Mouse (Mus musculus) forebrain, embryonic 16.5 days (tissue): ENCODE measurements around the gene Cacna2d3. TPM values are rescaled to one million over a fixed set of nuclear protein-coding genes. Genes with fewer than 3 reads are reported as not detected.

Experiments used
- ATAC-seq: fragments of 200-750 bp; cut with Nextera tagmentation; 2 replicates; pipeline ENCODE4 v1.8.0; 2017; ENCODE audit warnings: mild to moderate bottlenecking, moderate library complexity
- H3K27ac ChIP-seq: fragments of 300-500 bp; sonication (generic); 2 replicates; pipeline ENCODE4 v1.5.1; 2014; ENCODE audit warnings: low read length, control low read depth
- H3K27me3 ChIP-seq: fragments of 300-500 bp; sonication (generic); replicated peaks from 2 replicates; pipeline ENCODE4 v1.6.1; 2014; ENCODE audit warnings: low read length; ENCODE audit not compliant: control insufficient read depth, insufficient read depth
- H3K36me3 ChIP-seq: fragments of 300-500 bp; sonication (generic); 2 replicates; pipeline ENCODE4 v1.6.1; 2014; ENCODE audit not compliant: control insufficient read depth, insufficient read depth
- H3K4me1 ChIP-seq: fragments of 300-500 bp; sonication (generic); replicated peaks from 2 replicates; pipeline ENCODE4 v1.6.1; 2014; ENCODE audit warnings: low read length; ENCODE audit not compliant: control insufficient read depth, insufficient read depth
- H3K4me2 ChIP-seq: fragments of 300-500 bp; sonication (generic); 2 replicates; pipeline ENCODE4 v1.6.1; 2014; ENCODE audit warnings: mild to moderate bottlenecking, low read length, control low read depth
- H3K4me3 ChIP-seq: fragments of 300-500 bp; sonication (generic); replicated peaks from 2 replicates; pipeline ENCODE4 v1.5.1; 2014; ENCODE audit warnings: mild to moderate bottlenecking, low read length, control low read depth
- H3K9ac ChIP-seq: fragments of 300-500 bp; sonication (generic); replicated peaks from 2 replicates; pipeline ENCODE4 v1.6.1; 2014; ENCODE audit warnings: low read depth, low read length, control low read depth
- H3K9me3 ChIP-seq: fragments of 300-500 bp; sonication (generic); 2 replicates; pipeline ENCODE4 v1.6.1; 2016; ENCODE audit warnings: low read length; ENCODE audit not compliant: control insufficient read depth
- WGBS: fragments of 180-500 bp; shearing (Covaris S2); extraction: QIAGEN DNeasy Blood & Tissue Kit; methylation state at CpG from one replicate; pipeline ENCODE4 v1.1.7; 2014; 5-methylcytosine and 5-hydroxymethylcytosine counted together
- polyA plus RNA-seq: library from polyadenylated mRNA; unstranded; fragments of >200 nt; fragmentation: Nextera tagmentation; extraction: Ambion mirVana; gene quantifications from 2 replicates; pipeline ENCODE4 v1.2.1, GENCODE M21; 2015

The Cacna2d3 gene
- polyA plus RNA-seq, 1 experiment from 2014 or later, result 34.0 TPM

- WGBS, result 54% methylated on average over 2 of the region's 2 CpGs
- no peaks in the 10 kb centered on the region for H3K9me3 ChIP-seq
- ATAC-seq, result no peak
Observed at GRCm38 (mm10) chr14:29277701-29278100, 444.0 kb downstream of the Cacna2d3 start.

DNA sequence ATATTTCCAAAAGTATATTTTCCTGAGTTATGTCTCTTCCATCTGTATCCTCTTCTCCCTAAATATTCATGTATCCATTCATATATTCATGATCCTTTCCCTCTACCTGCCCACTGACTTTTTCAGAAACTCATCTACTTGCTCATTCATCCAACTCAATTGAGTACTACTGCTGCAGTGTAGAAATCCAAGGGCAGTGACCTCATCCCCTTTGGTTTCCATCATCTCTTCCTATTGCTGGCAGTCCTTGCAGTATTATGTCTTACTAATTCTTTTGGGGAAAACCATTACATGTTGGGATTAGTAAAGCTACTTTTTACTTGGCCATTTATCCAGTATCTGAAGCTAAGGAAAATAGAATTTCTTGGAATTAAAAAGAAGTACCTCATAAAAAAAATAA is 447.8 kb downstream of the Cacna2d3 start:
- H3K4me2 ChIP-seq, result no peak overlapping the region
- no peak overlapping the region for H3K27ac ChIP-seq
- no peaks in the 10 kb centered on the region for H3K9me3 ChIP-seq
- no peaks in the 10 kb centered on the region for H3K4me1 ChIP-seq
- no peak overlapping the region for H3K4me3 ChIP-seq
- no peak overlapping the region for H3K9ac ChIP-seq
- no peaks in the 10 kb centered on the region for H3K27me3 ChIP-seq
- no peak for ATAC-seq
- no peaks in the 10 kb centered on the region for H3K36me3 ChIP-seq

More at GRCm38 (mm10) chr14:29277701-29278100, 444.0 kb downstream of the Cacna2d3 start:
- H3K27ac ChIP-seq, result no peak overlapping the region
- H3K4me2 ChIP-seq, result no peak overlapping the region
- no peaks in the 10 kb centered on the region for H3K27me3 ChIP-seq
- H3K4me1 ChIP-seq, result no peaks in the 10 kb centered on the region
- no peak overlapping the region for H3K4me3 ChIP-seq
- H3K9ac ChIP-seq, result no peak overlapping the region
- no peaks in the 10 kb centered on the region for H3K36me3 ChIP-seq

- Histone ChIP-seq H3K4me1 (no peaks in the 10 kb centered on the region), H3K9ac (no peak overlapping the region), H3K36me3 (no peaks in the 10 kb centered on the region), H3K9me3 (no peaks in the 10 kb centered on the region), H3K27ac (no peak overlapping the region), H3K4me2 (no peak overlapping the region), H3K27me3 (no peaks in the 10 kb centered on the region), H3K4me3 (no peak overlapping the region)
- WGBS, result 86% methylated on average over 5 of the region's 5 CpGs
- ATAC-seq, result no peak
Observed at GRCm38 (mm10) chr14:29270541-29270940, 451.1 kb downstream of the Cacna2d3 start.

GRCm38 (mm10) chr14:29269816-29270215 is 451.8 kb downstream of the Cacna2d3 start:
- 58% methylated on average over 2 of the region's 2 CpGs for WGBS
- no peaks in the 10 kb centered on the region for H3K27me3 ChIP-seq

GRCm38 (mm10) chr14:29268609-29269008 is 453.1 kb downstream of the Cacna2d3 start:
- Histone ChIP-seq H3K4me2 (no peak overlapping the region), H3K27me3 (no peaks in the 10 kb centered on the region), H3K9me3 (no peaks in the 10 kb centered on the region), H3K36me3 (no peaks in the 10 kb centered on the region), H3K9ac (no peak overlapping the region), H3K4me1 (no peaks in the 10 kb centered on the region), H3K27ac (no peak overlapping the region), H3K4me3 (no peak overlapping the region)
- WGBS, result 71% methylated on average over 5 of the region's 5 CpGs
- no peak for ATAC-seq

More at GRCm38 (mm10) chr14:29269816-29270215, 451.8 kb downstream of the Cacna2d3 start:
- no peak for ATAC-seq
- Histone ChIP-seq H3K9me3 (no peaks in the 10 kb centered on the region), H3K9ac (no peak overlapping the region), H3K27ac (no peak overlapping the region), H3K4me2 (no peak overlapping the region), H3K4me3 (no peak overlapping the region), H3K4me1 (no peaks in the 10 kb centered on the region), H3K36me3 (no peaks in the 10 kb centered on the region)

- no peak overlapping the region for H3K9ac ChIP-seq
- 65% methylated on average over 5 of the region's 5 CpGs for WGBS
- H3K27ac ChIP-seq, result no peak overlapping the region
- H3K4me2 ChIP-seq, result no peak overlapping the region
- no peak for ATAC-seq
- no peaks in the 10 kb centered on the region for H3K4me1 ChIP-seq
- no peaks in the 10 kb centered on the region for H3K27me3 ChIP-seq
- H3K36me3 ChIP-seq, result no peaks in the 10 kb centered on the region
- no peaks in the 10 kb centered on the region for H3K9me3 ChIP-seq
- H3K4me3 ChIP-seq, result no peak overlapping the region
Observed at GRCm38 (mm10) chr14:29267233-29267874, 454.3 kb downstream of the Cacna2d3 start.

DNA sequence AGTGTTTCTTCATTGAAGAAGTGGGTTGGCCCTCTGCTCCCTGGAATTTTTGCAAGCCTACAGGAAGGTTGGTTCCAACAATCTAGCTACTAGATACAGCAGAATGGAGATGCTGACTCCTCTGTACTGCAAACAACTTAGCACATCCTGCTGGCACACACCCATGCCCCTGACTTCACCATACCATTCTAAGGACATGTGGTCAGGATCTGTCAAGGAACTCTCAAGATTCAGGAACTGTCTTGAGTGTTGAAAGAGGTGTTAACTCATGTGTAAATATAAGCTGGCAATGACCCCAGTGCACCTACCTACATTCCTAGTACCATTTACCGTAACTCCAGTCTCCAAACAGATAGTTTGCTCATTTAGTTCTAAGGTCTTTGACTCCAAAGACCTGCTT is 461.0 kb downstream of the Cacna2d3 start:
- WGBS, result 90% methylated on average over 1 of the region's 1 CpGs
- ATAC-seq, result no peak

DNA sequence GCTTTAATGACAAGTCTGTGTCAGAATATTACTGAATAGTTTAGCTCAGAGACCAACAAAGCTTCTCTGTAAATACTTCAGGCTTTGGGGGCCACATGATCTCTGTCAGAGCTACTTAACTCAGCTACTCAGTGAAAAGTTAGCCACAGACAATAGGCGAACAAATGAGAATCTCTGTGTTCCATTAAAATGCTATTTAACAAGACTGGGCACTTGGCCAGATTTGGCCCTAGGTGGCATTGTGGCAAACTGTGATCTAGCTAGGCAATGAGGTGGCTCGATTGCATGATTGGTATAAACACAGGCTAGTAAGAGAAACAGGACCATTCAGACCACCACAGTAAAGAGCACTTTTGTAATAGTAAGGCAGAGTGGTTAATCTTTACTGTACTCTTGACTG is 478.1 kb downstream of the Cacna2d3 start:
- Histone ChIP-seq H3K4me1 (no peaks in the 10 kb centered on the region), H3K4me3 (no peak overlapping the region), H3K27me3 (no peaks in the 10 kb centered on the region), H3K9ac (no peak overlapping the region), H3K4me2 (no peak overlapping the region), H3K9me3 (0 out of 2 replicates have a peak, but pooled peaks cover 5% of the 10 kb centered on the region), H3K36me3 (no peaks in the 10 kb centered on the region), H3K27ac (no peak overlapping the region)
- WGBS, result 23% methylated on average over 2 of the region's 2 CpGs
- no peak for ATAC-seq

More for the DNA sequence above, 461.0 kb downstream of the Cacna2d3 start:
- Histone ChIP-seq H3K9me3 (no peaks in the 10 kb centered on the region), H3K4me1 (no peaks in the 10 kb centered on the region), H3K27ac (no peak overlapping the region), H3K27me3 (no peaks in the 10 kb centered on the region), H3K4me2 (no peak overlapping the region), H3K9ac (no peak overlapping the region), H3K36me3 (no peaks in the 10 kb centered on the region), H3K4me3 (no peak overlapping the region)

GRCm38 (mm10) chr14:29238446-29238845 is 483.2 kb downstream of the Cacna2d3 start:
- H3K4me3 ChIP-seq, result no peak overlapping the region
- H3K4me2 ChIP-seq, result no peak overlapping the region
- H3K36me3 ChIP-seq, result no peaks in the 10 kb centered on the region
- H3K27ac ChIP-seq, result no peak overlapping the region
- H3K4me1 ChIP-seq, result no peaks in the 10 kb centered on the region
- WGBS, result 80% methylated on average over 3 of the region's 3 CpGs
- no peak for ATAC-seq
- no peaks in the 10 kb centered on the region for H3K27me3 ChIP-seq
- H3K9me3 ChIP-seq, result 0 out of 2 replicates have a peak, but pooled peaks cover 4% of the 10 kb centered on the region
- no peak overlapping the region for H3K9ac ChIP-seq
